Mouse (Mus musculus) limb, embryonic 13.5 days (tissue): ENCODE results near the gene Klrg2. TPM values are rescaled to one million over a fixed set of nuclear protein-coding genes. Genes with fewer than 3 reads are reported as not detected.
"Not testable (repeated sequence)": the region's sequence is repeated elsewhere in the genome, so short reads cannot be mapped to it uniquely, and the experiment has no call there.

Experiments used
- ATAC-seq: fragments of 200-750 bp; cut with Nextera tagmentation; 2 replicates; pipeline ENCODE4 v1.8.0; 2017; ENCODE audit warnings: low read depth, moderate number of reproducible peaks, moderate TSS enrichment; ENCODE audit not compliant: low FRiP score
- H3K27ac ChIP-seq: fragments of 300-500 bp; sonication (generic); 2 replicates; pipeline ENCODE4 v1.5.1; 2015; ENCODE audit warnings: inconsistent platforms, mild to moderate bottlenecking, moderate library complexity
- H3K27me3 ChIP-seq: fragments of 300-500 bp; sonication (generic); 2 replicates; pipeline ENCODE4 v1.6.1; 2015; ENCODE audit warnings: mild to moderate bottlenecking, inconsistent platforms
- H3K36me3 ChIP-seq: fragments of 300-500 bp; sonication (generic); 2 replicates; pipeline ENCODE4 v1.6.1; 2015; ENCODE audit warnings: inconsistent platforms, mild to moderate bottlenecking, moderate library complexity
- H3K4me1 ChIP-seq: fragments of 300-500 bp; sonication (generic); 2 replicates; pipeline ENCODE4 v1.6.1; 2015; ENCODE audit warnings: inconsistent platforms
- H3K4me2 ChIP-seq: fragments of 300-500 bp; sonication (generic); replicated peaks from 2 replicates; pipeline ENCODE4 v1.6.1; 2015; ENCODE audit warnings: inconsistent platforms, mild to moderate bottlenecking, moderate library complexity
- H3K4me3 ChIP-seq: fragments of 300-500 bp; sonication (generic); 2 replicates; pipeline ENCODE4 v1.5.1; 2015; ENCODE audit warnings: moderate library complexity, mild to moderate bottlenecking, inconsistent platforms
- H3K9ac ChIP-seq: fragments of 300-500 bp; sonication (generic); 2 replicates; pipeline ENCODE4 v1.6.1; 2015; ENCODE audit warnings: mild to moderate bottlenecking, inconsistent platforms
- H3K9me3 ChIP-seq: fragments of 300-500 bp; sonication (generic); 2 replicates; pipeline ENCODE4 v1.6.1; 2016; ENCODE audit warnings: inconsistent platforms
- WGBS: fragments of 180-500 bp; shearing (Covaris S2); methylation state at CpG from one replicate; pipeline ENCODE4 v1.1.7; 2015; 5-methylcytosine and 5-hydroxymethylcytosine counted together
- polyA plus RNA-seq: library from polyadenylated mRNA; unstranded; fragments of >200 nt; fragmentation: Nextera tagmentation; extraction: Ambion mirVana; gene quantifications from 2 replicates; pipeline ENCODE4 v1.2.1, GENCODE M21; 2015

Gene Klrg2
- polyA plus RNA-seq, result 0.45 TPM in 2 replicates

DNA sequence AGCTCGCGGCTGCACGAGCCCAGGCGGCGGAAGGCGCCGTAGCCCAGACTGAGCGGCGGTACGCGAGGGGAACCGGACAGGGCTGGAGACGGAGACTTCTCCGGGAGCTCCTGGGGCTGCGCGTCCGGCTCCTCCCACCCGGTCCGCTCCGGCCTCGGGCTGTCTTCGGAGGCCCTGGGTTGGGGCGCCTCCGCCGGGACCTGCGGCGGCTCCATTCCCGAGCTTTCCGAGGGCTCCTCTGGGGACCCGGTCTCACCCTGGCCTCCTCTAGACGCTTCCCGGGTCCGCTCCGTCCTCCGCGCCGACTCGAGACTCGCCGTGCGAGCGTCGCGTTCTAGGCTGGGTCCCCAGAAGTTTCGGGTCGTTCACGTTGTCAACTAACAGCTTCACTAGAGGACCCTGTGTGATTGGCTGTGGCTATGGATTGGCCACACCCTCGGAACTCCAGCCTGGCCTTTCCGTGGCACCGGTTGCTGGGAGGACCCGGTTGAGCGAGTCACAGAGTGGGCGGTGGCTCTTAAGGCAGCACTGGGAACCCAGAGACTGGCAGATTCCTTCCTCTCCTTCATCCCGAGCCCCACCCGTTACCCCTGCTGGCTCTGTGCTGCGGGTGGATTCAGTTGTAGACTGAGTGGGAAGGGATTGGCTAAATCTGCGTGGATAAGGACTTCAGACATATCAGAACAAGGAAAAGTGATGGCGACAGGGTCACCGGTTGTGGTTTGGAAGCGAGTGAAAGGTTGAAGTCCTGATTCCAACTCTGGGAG, at the start of gene Klrg2:
TSS of gene Klrg2 (minus strand) at position 391 of the 767 bp plus-strand sequence.
- peak within 1 kb of the TSS; percentile 99 for H3K4me2 ChIP-seq
- peak; percentile 80 for ATAC-seq
- no peaks in the 10 kb centered on the region for H3K9me3 ChIP-seq
- H3K36me3 ChIP-seq, result 0 out of 2 replicates have a peak, but pooled peaks cover 4% of the 10 kb centered on the region
- H3K9ac ChIP-seq, result peak within 1 kb of the TSS; percentile 71
- 2% methylated on average over 50 of the region's 60 CpGs for WGBS
- no peak within 1 kb of the TSS for H3K27ac ChIP-seq
- H3K4me3 ChIP-seq, result peak within 1 kb of the TSS; percentile 60
- peaks cover 19% of the 10 kb centered on the region for H3K4me1 ChIP-seq
- H3K27me3 ChIP-seq, result peaks cover 94% of the 10 kb centered on the region

DNA sequence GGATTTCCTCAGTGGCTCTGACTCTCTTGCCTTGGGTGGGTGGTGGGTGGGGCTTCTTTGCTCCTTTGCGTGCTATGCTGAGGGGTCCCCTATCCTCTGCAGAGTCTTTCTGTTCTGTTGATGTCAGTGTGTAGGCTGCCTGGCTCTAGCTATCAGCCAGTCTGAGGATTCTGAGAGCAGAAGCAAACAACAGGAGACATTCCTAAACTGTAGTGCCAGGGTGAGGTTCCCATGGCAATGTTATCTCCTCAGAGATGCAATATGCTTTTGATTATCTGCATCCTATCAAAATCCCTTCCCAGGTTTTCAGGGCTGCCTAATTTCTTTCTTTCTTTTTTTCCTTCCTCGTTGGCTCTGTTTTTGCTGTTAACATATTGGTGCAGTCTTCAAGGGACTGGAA, 45.5 kb upstream of the Klrg2 start:
- 64% methylated on average over 2 of the region's 2 CpGs for WGBS
- H3K4me2 ChIP-seq, result no peak overlapping the region
- no peak overlapping the region for H3K9ac ChIP-seq
- H3K9me3 ChIP-seq, result no peaks in the 10 kb centered on the region
- H3K27ac ChIP-seq, result no peak overlapping the region
- H3K36me3 ChIP-seq, result peaks cover 8% of the 10 kb centered on the region
- no peak overlapping the region for H3K4me3 ChIP-seq
- H3K27me3 ChIP-seq, result no peaks in the 10 kb centered on the region
- ATAC-seq, result no peak
- no peaks in the 10 kb centered on the region for H3K4me1 ChIP-seq

DNA sequence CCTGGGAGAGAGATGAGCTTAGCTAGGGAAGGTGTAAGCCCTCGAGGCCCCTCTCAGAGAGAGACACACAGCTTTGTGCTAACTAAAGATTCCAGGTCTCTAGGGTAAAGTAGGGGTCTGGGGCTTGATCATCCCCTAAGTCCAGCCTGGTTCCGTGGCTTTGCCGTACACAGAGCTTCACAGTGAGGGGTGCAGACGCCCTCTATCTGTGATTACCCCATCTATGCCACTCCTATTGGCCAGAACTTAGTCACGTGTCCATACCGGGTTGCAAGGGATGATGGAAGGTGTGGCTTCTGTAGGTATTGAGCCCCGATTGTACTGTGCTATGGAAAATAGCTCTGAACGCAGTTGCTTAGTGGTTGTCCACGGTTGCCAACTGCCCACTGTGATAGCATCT, 40.6 kb upstream of the Klrg2 start:
- no peaks in the 10 kb centered on the region for H3K4me1 ChIP-seq
- H3K4me3 ChIP-seq, result no peak overlapping the region

DNA sequence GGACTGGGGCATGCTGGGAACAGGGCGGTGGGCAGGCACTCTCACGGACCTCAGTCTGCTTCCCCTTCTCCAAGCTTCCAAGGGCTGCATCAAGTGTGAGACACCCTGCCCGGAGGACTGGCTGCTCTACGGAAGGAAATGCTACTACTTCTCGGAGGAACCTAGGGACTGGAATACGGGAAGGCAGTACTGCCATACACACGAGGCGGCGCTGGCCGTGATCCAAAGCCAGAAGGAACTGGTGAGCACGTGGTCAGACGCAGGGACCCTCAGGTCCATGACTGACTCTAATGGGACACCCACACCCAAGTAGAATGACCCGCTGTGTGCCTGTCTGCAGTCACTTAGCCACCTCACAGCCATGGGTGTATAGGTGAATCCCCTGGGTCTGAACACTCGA, 39.7 kb upstream of the Klrg2 start:
- Histone ChIP-seq H3K4me3 (no peak overlapping the region), H3K4me1 (no peaks in the 10 kb centered on the region), H3K27ac (no peak overlapping the region), H3K4me2 (no peak overlapping the region), H3K9ac (no peak overlapping the region), H3K9me3 (no peaks in the 10 kb centered on the region), H3K36me3 (no peaks in the 10 kb centered on the region), H3K27me3 (no peaks in the 10 kb centered on the region)
- ATAC-seq, result no peak
- WGBS, result 79% methylated on average over 14 of the region's 14 CpGs

More for the DNA sequence above, 40.6 kb upstream of the Klrg2 start:
- H3K36me3 ChIP-seq, result no peaks in the 10 kb centered on the region
- ATAC-seq, result no peak
- no peaks in the 10 kb centered on the region for H3K27me3 ChIP-seq
- no peak overlapping the region for H3K9ac ChIP-seq
- H3K4me2 ChIP-seq, result no peak overlapping the region
- H3K27ac ChIP-seq, result no peak overlapping the region
- no peaks in the 10 kb centered on the region for H3K9me3 ChIP-seq
- WGBS, result 74% methylated on average over 9 of the region's 9 CpGs

DNA sequence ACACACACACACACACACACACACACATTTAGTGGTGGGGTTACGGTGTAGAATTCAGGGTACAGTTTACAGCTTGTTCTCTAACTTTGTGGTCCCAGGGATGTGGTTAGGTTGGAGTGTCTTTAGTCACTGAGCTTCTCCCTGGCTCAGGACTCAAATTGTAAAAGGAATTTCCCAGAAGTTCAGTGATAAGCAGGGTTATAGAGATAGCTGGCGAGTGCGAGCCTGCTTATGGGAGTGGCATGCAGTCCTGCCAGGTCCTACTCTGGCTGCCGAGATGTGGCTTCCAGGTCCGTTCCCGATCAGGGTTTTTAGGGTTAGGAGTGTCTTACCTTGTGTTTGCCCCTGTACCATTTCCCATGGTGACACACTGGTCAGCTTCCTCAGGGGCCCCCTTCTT, 39.2 kb upstream of the Klrg2 start:
- H3K27me3 ChIP-seq, result no peaks in the 10 kb centered on the region
- H3K4me2 ChIP-seq, result no peak overlapping the region
- WGBS, result 79% methylated on average over 6 of the region's 6 CpGs
- no peak overlapping the region for H3K4me3 ChIP-seq
- ATAC-seq, result no peak
- no peaks in the 10 kb centered on the region for H3K4me1 ChIP-seq
- H3K36me3 ChIP-seq, result no peaks in the 10 kb centered on the region
- H3K9ac ChIP-seq, result no peak overlapping the region
- no peak overlapping the region for H3K27ac ChIP-seq
- no peaks in the 10 kb centered on the region for H3K9me3 ChIP-seq

DNA sequence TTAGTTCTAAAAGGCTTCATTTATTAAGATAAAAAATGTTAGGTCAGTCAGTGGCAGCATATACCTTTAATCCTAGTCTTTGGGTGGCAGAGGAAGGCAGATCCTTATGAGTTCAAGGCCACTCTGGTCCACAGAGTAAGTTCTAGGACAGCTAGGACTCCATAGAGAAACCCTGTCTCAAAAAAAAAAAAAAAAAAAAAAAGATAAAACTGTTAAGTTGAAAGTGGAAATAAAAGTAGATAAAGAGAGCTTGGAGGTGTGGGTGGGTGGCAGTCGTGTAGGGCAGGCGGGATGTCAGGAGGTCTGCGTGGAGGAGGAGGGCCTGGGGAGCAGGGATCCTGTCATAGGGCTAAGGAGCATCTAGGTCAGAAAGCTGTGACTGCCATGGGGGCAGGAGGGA, 35.0 kb upstream of the Klrg2 start:
- no peaks in the 10 kb centered on the region for H3K4me1 ChIP-seq
- no peak for ATAC-seq
- H3K27ac ChIP-seq, result no peak overlapping the region
- H3K27me3 ChIP-seq, result no peaks in the 10 kb centered on the region
- no peaks in the 10 kb centered on the region for H3K36me3 ChIP-seq
- no peaks in the 10 kb centered on the region for H3K9me3 ChIP-seq
- H3K9ac ChIP-seq, result no peak overlapping the region
- no peak overlapping the region for H3K4me2 ChIP-seq
- 87% methylated on average over 3 of the region's 3 CpGs for WGBS
- H3K4me3 ChIP-seq, result no peak overlapping the region

DNA sequence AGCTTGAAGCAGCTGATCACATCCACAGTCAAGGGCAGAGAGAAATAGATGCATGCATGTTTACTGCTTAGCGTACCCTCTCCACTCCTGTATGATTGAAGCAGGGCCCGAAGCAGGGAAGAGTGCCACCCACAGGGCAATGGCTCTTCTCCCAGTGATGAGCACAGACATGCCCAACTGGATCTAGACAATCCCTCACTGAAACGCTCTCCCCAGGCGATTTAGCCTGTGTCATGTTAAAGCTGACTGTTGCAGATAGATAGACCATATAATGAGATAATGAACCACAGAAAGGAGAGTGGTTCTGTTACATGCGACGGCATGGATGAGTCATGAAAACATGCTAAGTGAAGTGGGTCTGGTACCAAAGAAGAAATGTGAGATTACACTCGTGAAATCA, 34.2 kb upstream of the Klrg2 start:
- no peak overlapping the region for H3K4me3 ChIP-seq
- no peak overlapping the region for H3K27ac ChIP-seq
- no peaks in the 10 kb centered on the region for H3K4me1 ChIP-seq
- no peak for ATAC-seq
- H3K9me3 ChIP-seq, result no peaks in the 10 kb centered on the region
- 83% methylated on average over 7 of the region's 7 CpGs for WGBS
- no peak overlapping the region for H3K4me2 ChIP-seq
- no peak overlapping the region for H3K9ac ChIP-seq
- 0 out of 2 replicates have a peak, but pooled peaks cover 3% of the 10 kb centered on the region for H3K27me3 ChIP-seq
- H3K36me3 ChIP-seq, result no peaks in the 10 kb centered on the region

DNA sequence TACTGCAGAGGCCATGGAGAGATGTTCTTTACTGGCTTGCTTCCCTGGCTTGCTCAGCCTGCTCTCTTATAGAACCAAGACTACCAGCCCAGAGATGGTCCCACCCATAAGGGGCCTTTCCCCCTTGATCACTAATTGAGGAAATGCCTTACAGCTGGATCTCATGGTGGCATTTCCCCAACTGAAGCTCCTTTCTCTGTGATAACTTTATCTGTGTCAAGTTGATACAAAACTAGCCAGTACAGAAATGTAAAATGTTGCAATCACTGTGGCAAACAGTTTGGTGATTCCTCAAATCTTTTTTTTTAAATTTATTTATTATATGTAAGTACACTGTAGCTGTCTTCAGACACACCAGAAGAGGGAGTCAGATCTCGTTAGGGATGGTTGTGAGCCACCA, 33.4 kb upstream of the Klrg2 start:
- whole genome bisulfite sequencing, result 60% methylated on average over 1 of the region's 1 CpGs
- H3K27me3 ChIP-seq, H3K4me3 ChIP-seq, H3K4me1 ChIP-seq, H3K9me3 ChIP-seq, H3K36me3 ChIP-seq, H3K4me2 ChIP-seq, H3K9ac ChIP-seq, ATAC-seq, H3K27ac ChIP-seq: not testable (repeated sequence)

DNA sequence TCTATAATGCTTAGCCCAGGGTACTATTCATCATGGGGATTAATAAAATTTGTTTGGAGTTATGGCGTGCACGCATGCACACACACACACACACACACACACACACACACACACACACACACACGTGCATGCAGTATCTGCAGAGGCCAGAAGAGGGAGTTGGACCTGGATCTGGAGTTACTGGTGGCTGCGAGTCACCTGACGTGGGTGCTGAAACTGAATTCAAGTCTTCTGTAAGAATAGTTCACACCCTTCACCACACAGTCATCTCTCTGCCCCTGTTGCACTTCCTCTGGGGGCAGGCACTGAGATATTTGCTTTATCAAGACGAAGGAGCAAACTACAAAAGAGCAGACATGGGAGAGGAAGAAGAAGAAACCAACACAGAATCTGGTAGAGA, 32.5 kb upstream of the Klrg2 start:
- H3K4me1 ChIP-seq, result no peaks in the 10 kb centered on the region
- H3K4me2 ChIP-seq, result no peak overlapping the region
- no peak overlapping the region for H3K27ac ChIP-seq
- no peak overlapping the region for H3K4me3 ChIP-seq
- H3K9me3 ChIP-seq, result no peaks in the 10 kb centered on the region
- 58% methylated on average over 6 of the region's 6 CpGs for WGBS
- H3K27me3 ChIP-seq, result peaks cover 17% of the 10 kb centered on the region
- no peaks in the 10 kb centered on the region for H3K36me3 ChIP-seq
- ATAC-seq, result no peak
- no peak overlapping the region for H3K9ac ChIP-seq

DNA sequence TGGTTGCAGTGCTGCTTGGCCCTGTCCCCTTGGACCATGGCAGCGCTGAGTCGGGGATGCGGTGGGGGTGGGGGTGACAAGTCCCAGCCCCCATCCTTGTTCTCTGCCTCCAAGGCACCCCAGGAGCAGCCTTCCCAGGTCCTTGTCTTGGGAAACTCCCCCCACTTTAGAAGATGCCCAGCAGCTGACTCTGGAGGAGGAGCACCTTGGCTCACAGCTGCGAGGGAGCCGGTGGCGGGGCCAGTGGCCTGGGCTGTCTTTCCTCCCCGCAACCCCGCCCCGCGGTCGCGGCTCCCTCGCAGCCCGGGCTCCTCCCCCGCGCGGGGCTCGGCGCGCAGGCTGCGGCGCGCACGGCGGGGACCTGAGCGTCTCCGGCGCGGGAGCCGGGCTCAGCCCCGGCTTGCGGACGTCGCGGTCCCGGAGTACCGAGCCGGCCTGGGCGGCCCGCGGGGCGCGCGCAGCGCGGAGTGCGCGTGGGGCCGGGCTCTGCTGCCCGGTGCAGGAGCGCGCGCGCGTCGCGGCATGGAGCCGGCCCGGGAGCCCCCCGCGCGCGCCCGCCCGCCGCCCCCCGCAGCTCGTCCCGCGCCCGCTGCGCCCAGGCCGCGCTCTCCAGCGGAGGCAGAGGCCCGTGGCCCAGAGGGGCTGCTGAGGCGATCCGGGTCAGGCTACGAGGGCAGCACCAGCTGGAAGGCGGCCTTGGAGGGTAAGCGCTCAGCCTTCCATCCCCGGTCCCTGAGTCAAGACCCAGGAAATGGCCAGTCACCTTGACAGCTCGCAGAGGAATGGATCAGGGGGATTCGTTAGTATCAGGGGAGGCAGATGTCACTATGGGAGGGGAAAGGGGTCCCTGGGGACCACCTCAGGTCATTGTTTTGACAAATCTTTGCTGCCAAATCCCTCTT, 25.9 kb upstream of the Klrg2 start, which contains the start of gene Clec2l:
TSS of gene Clec2l (plus strand) at position 356 of the 902 bp plus-strand sequence.
- peak; percentile 85 for ATAC-seq
- Histone ChIP-seq H3K9me3 (no peaks in the 10 kb centered on the region), H3K4me3 (peak within 1 kb of the TSS; percentile 68), H3K27ac (no peak within 1 kb of the TSS), H3K36me3 (no peaks in the 10 kb centered on the region), H3K27me3 (peaks cover 53% of the 10 kb centered on the region), H3K4me1 (peaks cover 11% of the 10 kb centered on the region), H3K9ac (peak within 1 kb of the TSS; percentile 74), H3K4me2 (peak within 1 kb of the TSS; percentile 91)
- under 1% methylated on average over 72 of the region's 84 CpGs for WGBS

DNA sequence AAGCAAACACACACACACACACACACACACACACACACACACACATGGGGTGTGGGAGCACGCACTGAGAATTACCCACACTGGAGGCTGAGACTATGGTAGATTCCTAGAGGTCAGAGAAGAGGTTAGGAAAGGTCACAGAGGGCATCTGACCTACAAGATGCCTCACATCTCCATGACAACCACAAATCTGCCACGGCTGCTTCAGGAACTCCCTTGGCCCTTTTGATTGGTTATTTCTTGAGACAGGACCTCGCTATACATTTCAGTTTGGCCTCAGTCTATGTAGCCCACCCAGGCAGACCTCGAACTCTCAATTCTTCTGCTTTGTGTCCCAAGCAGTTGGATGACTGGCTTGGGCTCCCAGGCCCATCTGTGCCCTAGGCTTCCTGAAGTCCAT, 24.6 kb upstream of the Klrg2 start:
- WGBS, result 60% methylated on average over 4 of the region's 4 CpGs
- no peak overlapping the region for H3K27ac ChIP-seq
- H3K9ac ChIP-seq, result no peak overlapping the region
- H3K36me3 ChIP-seq, result no peaks in the 10 kb centered on the region
- H3K4me2 ChIP-seq, result no peak overlapping the region
- H3K9me3 ChIP-seq, result no peaks in the 10 kb centered on the region
- H3K27me3 ChIP-seq, result peaks cover 52% of the 10 kb centered on the region
- ATAC-seq, result no peak
- no peak overlapping the region for H3K4me3 ChIP-seq
- peaks cover 11% of the 10 kb centered on the region for H3K4me1 ChIP-seq

DNA sequence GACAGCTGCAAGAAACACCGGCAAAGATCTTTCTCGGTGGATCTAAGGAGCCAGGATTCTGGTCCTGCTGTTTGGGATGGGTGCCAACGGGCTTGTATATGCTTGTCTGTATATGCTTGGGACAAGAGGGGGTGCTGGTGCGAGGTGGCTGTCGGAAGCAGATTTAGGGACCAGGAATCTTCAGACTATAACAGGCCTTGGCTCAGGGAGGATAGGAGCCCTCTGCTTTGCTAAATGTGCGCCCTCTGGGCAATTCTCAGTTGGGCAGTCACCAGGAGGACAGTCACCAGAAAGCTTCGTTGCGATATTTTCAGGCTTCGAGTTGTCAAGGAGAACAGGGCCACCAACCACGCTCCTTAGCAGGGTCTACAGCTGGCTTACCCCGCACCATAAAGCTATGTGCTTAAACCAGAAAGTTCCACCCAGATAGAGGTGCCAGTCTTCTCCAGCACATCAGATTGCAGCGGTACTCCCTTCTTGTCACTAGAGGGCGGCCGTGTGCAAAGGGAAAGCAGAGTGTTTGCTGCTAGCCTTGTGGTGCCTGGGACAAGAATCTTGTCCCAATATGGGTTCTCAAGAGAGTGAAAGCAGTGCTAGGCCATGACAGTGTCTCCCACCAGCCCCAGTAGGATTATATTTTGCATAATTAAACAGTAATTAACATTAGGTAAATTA, 13.4 kb upstream of the Klrg2 start:
- H3K36me3 ChIP-seq, result no peaks in the 10 kb centered on the region
- no peak overlapping the region for H3K27ac ChIP-seq
- no peaks in the 10 kb centered on the region for H3K27me3 ChIP-seq
- H3K4me2 ChIP-seq, result no peak overlapping the region
- WGBS, result 42% methylated on average over 14 of the region's 14 CpGs
- no peak overlapping the region for H3K4me3 ChIP-seq
- H3K4me1 ChIP-seq, result no peaks in the 10 kb centered on the region
- ATAC-seq, result no peak; the same call in 1 of the 2 replicates
- H3K9me3 ChIP-seq, result no peaks in the 10 kb centered on the region
- no peak overlapping the region for H3K9ac ChIP-seq
